Mouse (Mus musculus) myocyte (in vitro differentiated cells): Measurements from ENCODE around the gene Schip1. TPM values are rescaled to one million over a fixed set of nuclear protein-coding genes. Genes with fewer than 3 reads are reported as not detected.

ENCODE experiments used
- H3K27me3 ChIP-seq: one replicate; pipeline ENCODE4 v1.6.1; 2011; ENCODE audit not compliant: control insufficient read depth, insufficient read depth, insufficient read length
- H3K36me3 ChIP-seq: one replicate; pipeline ENCODE4 v1.6.1; 2011; ENCODE audit not compliant: control insufficient read depth, insufficient read depth
- H3K4me2 ChIP-seq: one replicate; pipeline ENCODE4 v1.6.1; 2011; ENCODE audit warnings: low read depth, control low read depth
- H3K4me3 ChIP-seq: one replicate; pipeline ENCODE4 v1.5.1; 2011; ENCODE audit warnings: mild to moderate bottlenecking, control low read depth, moderate library complexity
- H3K79me2 ChIP-seq: one replicate; pipeline ENCODE4 v1.6.1; 2011; ENCODE audit not compliant: control insufficient read depth, insufficient read depth
- H3ac ChIP-seq: one replicate; pipeline ENCODE4 v1.6.1; 2011; ENCODE audit not compliant: control insufficient read depth, insufficient read length
- CEBPB ChIP-seq: IDR thresholded peaks from 2 replicates; pipeline ENCODE4 v1.6.1; 2011; ENCODE audit warnings: mild to moderate bottlenecking, moderate library complexity; ENCODE audit not compliant: poor library complexity, insufficient read depth, severe bottlenecking
- E2F4 ChIP-seq: IDR thresholded peaks from one replicate; pipeline ENCODE4 v1.6.1; 2011; ENCODE audit warnings: mild to moderate bottlenecking, control low read depth, moderate library complexity; ENCODE audit not compliant: insufficient read depth
- MAX ChIP-seq: IDR thresholded peaks from one replicate; pipeline ENCODE4 v1.6.1; 2011; ENCODE audit warnings: low read depth, mild to moderate bottlenecking, control low read depth
- MYOD1 ChIP-seq, 3 experiments: IDR thresholded peaks; one replicate each; pipeline ENCODE4 v1.6.1; 2011; ENCODE audit warnings: control low read depth in 2 of 3, low read depth in 2 of 3, mild to moderate bottlenecking in 2 of 3, moderate library complexity in 1 of 3; ENCODE audit not compliant: insufficient read length in 2 of 3, control insufficient read depth in 1 of 3
- MYOG ChIP-seq, 3 experiments: IDR thresholded peaks; one replicate each; pipeline ENCODE4 v1.6.1; 2011; ENCODE audit warnings: control low read depth in 2 of 3, low read depth in 2 of 3, mild to moderate bottlenecking in 2 of 3; ENCODE audit not compliant: insufficient read length in 2 of 3, control insufficient read depth in 1 of 3, insufficient read depth in 1 of 3
- POLR2A ChIP-seq: IDR thresholded peaks from one replicate; pipeline ENCODE4 v1.6.1; 2011; ENCODE audit warnings: low read depth, mild to moderate bottlenecking, control low read depth, moderate library complexity; ENCODE audit not compliant: insufficient read length
- POLR2AphosphoS2 ChIP-seq: IDR thresholded peaks from one replicate; pipeline ENCODE4 v1.6.1; 2011; ENCODE audit warnings: low read depth, control low read depth; ENCODE audit not compliant: insufficient read length
- REST ChIP-seq: IDR thresholded peaks from one replicate; pipeline ENCODE4 v1.6.1; 2011; ENCODE audit warnings: mild to moderate bottlenecking, control low read depth, moderate library complexity; ENCODE audit not compliant: insufficient read depth, insufficient read length
- SRF ChIP-seq: IDR thresholded peaks from one replicate; pipeline ENCODE4 v1.6.1; 2011; ENCODE audit warnings: low read depth; ENCODE audit not compliant: control insufficient read depth, insufficient read length
- TCF12 ChIP-seq: IDR thresholded peaks from one replicate; pipeline ENCODE4 v1.6.1; 2011; ENCODE audit warnings: mild to moderate bottlenecking, control low read depth; ENCODE audit not compliant: poor library complexity, insufficient read depth, severe bottlenecking
- TCF3 ChIP-seq: IDR thresholded peaks from one replicate; pipeline ENCODE4 v1.6.1; 2011; ENCODE audit warnings: low read depth, control low read depth; ENCODE audit not compliant: insufficient read length
- USF1 ChIP-seq: IDR thresholded peaks from one replicate; pipeline ENCODE4 v1.6.1; 2011; ENCODE audit warnings: low read depth, mild to moderate bottlenecking, control low read depth, moderate library complexity
- polyA plus RNA-seq: library from polyadenylated mRNA; unstranded; fragments of >200 nt; fragmentation: generic; extraction: Trizol; gene quantifications from one replicate; pipeline ENCODE4 v1.2.1, GENCODE M21; 2012; ENCODE audit warnings: missing spikeins

Gene Schip1
- polyA plus RNA-seq, 1 experiment: 23.3 TPM

GRCm38 (mm10) chr3:68045475-68046416 is 18.9 kb upstream of the Schip1 start:
- no peaks in the 10 kb centered on the region for H3K79me2 ChIP-seq
- H3K4me2 ChIP-seq: peak overlapping the region; percentile 27
- no peak for TF ChIP-seq TCF3
- TF ChIP-seq MYOG (IDR thresholded peaks at IDR 0.05; ENCODE audit: control insufficient read depth in 1 of 3, insufficient read depth in 1 of 3, insufficient read length in 2 of 3, low read depth in 2 of 3): no peak
- no peak for TF ChIP-seq E2F4
- TF ChIP-seq SRF: no peak
- no peak for TF ChIP-seq MYOD1 (IDR thresholded peaks at IDR 0.05; ENCODE audit: control insufficient read depth in 1 of 3, insufficient read length in 2 of 3, low read depth in 2 of 3)
- no peak for TF ChIP-seq TCF12
- TF ChIP-seq REST: no peak
- TF ChIP-seq POLR2A: no peak
- no peak for TF ChIP-seq MAX
- TF ChIP-seq POLR2AphosphoS2: no peak
- no peak for TF ChIP-seq USF1
- no peak for TF ChIP-seq CEBPB
- peaks cover 3% of the 10 kb centered on the region for H3K27me3 ChIP-seq
- H3K4me3 ChIP-seq: no peak overlapping the region
- H3ac ChIP-seq: no peak overlapping the region
- no peaks in the 10 kb centered on the region for H3K36me3 ChIP-seq

GRCm38 (mm10) chr3:68053538-68053937 is 11.1 kb upstream of the Schip1 start:
- TF ChIP-seq POLR2AphosphoS2 (no peak), MYOD1 (IDR thresholded peaks at IDR 0.05; ENCODE audit: control insufficient read depth in 1 of 3, insufficient read length in 2 of 3, low read depth in 2 of 3) (no peak), SRF (no peak), REST (no peak), POLR2A (no peak), E2F4 (no peak), MYOG (IDR thresholded peaks at IDR 0.05; ENCODE audit: control insufficient read depth in 1 of 3, insufficient read depth in 1 of 3, insufficient read length in 2 of 3, low read depth in 2 of 3) (no peak), MAX (no peak), USF1 (no peak), CEBPB (no peak)
- Histone ChIP-seq H3K27me3 (peaks cover 3% of the 10 kb centered on the region), H3K36me3 (no peaks in the 10 kb centered on the region), H3K79me2 (no peaks in the 10 kb centered on the region), H3ac (no peak overlapping the region), H3K4me3 (no peak overlapping the region), H3K4me2 (no peak overlapping the region)

GRCm38 (mm10) chr3:68055071-68055470 is 9.5 kb upstream of the Schip1 start:
- Histone ChIP-seq H3K27me3 (no peaks in the 10 kb centered on the region), H3K4me2 (peak overlapping the region; percentile 48), H3K4me3 (no peak overlapping the region), H3K79me2 (no peaks in the 10 kb centered on the region), H3K36me3 (no peaks in the 10 kb centered on the region), H3ac (no peak overlapping the region)
- TF ChIP-seq E2F4 (no peak), MYOG (IDR thresholded peaks at IDR 0.05; ENCODE audit: control insufficient read depth in 1 of 3, insufficient read depth in 1 of 3, insufficient read length in 2 of 3, low read depth in 2 of 3) (no peak), USF1 (no peak), REST (no peak), CEBPB (no peak), SRF (no peak), TCF3 (no peak), MYOD1 (IDR thresholded peaks at IDR 0.05; ENCODE audit: control insufficient read depth in 1 of 3, insufficient read length in 2 of 3, low read depth in 2 of 3) (no peak), POLR2AphosphoS2 (no peak), POLR2A (no peak), TCF12 (no peak), MAX (no peak)

DNA sequence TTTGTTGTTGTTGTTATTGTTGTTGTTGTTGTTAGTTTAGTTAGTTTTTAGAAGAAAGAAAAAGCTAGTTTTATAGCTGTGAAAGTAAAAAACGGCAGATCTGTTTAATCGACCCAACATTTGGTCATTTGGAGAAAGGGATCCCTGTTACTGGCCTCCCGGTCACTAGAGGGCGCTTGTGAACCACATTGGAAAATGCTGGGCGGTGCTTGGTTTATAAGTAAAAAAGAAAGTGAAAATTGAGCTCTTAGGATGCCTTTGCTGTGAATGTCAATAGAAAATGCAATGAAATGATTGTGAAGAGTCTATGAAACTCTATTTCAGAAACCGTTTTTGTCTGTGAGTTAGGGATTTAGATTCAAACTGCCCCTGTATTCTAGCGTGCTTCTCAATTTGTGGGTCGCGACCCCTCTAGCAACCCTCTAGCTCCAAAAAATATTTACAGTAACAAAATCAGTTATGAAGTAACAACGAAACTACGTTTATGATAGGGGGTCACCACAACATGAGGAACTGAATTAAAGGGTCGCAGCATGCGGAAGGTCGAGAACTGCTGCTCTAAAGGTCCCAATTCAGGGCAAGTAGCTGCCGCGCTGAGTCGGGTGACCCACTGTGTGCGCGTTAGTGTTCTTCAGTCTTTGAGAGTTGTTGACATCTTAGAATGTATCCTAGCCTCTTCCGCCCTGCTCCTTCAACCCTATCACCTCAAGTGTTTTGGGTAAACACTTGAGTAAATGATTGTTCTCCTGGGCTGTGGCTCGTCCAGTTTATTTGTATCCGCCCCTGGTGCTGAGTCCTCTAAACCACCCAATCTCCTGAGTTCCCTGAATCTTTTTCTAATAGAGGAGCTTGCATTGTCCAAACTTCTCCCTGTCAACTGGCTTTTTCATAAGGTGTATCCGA is 8.0 kb upstream of the Schip1 start:
- Histone ChIP-seq H3K4me3 (peak overlapping the region; percentile 22), H3K27me3 (no peaks in the 10 kb centered on the region), H3K36me3 (no peaks in the 10 kb centered on the region), H3ac (no peak overlapping the region), H3K79me2 (no peaks in the 10 kb centered on the region), H3K4me2 (peak overlapping the region; percentile 81)
- no peak for TF ChIP-seq TCF3
- no peak for TF ChIP-seq MYOG (IDR thresholded peaks at IDR 0.05; ENCODE audit: control insufficient read depth in 1 of 3, insufficient read depth in 1 of 3, insufficient read length in 2 of 3, low read depth in 2 of 3)
- no peak for TF ChIP-seq USF1
- TF ChIP-seq REST: no peak
